Mouse (Mus musculus): ENCODE measurements around the gene Frem2.
A peak's percentile ranks its signal among the peaks of the same experiment; 100 is the strongest.

The Frem2 gene

DNA sequence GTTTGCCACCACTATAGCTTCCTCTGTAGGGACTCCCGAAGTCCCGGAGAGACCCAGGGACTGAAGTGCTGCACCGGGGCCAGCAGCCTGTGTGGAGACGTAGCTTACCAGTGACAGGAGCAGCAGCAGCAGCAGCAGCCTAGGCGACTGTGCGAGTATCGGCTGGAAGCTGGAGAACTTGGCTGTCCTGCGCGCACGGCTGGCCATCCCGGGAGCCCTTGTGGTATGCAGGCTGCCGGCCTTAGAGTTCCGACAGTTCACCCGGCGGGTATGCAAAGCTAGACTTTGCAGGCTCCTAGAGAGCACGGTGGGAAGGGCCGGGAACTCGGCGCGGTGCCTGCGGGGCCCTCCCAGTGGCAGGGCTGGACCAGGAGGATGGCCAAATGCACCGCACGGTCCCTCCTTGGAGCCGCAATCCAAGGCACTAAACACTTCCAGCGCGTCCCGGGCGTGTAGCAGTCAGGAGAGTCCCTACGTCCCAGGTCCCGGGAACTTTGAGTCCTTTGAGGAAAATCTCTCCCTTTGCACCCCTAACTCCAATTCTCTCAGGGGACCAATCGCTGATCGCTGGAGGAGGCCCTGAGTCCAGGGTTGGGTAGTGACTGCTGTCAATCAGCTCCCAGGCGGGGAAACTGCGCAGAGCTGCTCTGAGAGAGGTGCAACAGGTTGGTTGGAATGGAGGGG, at the start of gene Frem2:
Gene Frem2, minus strand, starts transcription at position 478 of the 684 bp plus-strand sequence.
- peak; percentile 80 for DNase-seq (ENCODE audit: low spot score)

DNA sequence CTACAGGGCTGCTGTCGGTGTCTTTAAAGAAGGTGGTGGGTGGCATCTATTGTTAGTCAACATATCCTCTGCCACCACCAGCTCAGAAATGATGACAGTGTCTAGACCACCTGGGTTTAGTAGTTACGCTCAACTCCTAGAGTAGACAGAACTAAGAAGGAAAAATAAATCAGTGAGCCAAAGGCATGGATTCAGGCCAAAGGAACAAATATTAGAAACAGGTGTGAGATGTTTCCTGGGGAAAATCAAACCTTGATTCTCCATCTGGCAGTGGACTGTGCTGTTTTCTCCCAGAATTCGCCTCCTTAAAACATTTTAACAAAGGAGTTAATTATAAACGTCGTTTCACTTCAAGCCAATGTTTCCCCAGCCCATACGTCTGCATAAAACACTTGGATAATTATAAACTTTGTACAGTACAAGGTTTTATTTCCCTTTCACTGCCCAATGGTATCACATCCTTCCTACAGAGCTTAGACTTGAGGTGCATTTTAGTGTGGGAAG, 48.9 kb upstream of the Frem2 start:
- DNase-seq (ENCODE audit: low spot score), result no peak

DNA sequence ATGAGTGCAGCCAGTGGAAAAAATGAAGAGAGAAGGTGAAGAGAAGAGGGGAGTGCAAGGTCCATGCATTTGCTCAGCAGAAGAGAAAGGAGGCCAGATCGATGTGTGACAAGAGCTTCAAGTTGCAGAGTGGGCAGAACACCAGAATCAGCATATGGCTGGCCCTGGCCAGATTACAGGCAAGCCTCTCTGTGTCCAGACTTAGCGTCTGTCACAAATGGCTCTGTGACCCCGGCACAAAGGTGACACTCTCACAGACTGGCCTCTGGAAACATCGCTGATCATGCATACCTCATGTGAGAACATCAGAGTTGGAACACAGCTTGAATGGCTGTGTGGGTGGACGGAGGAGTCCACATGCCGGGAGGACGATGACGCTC, 46.0 kb upstream of the Frem2 start:
- DNase-seq (ENCODE audit: low spot score), result no peak

DNA sequence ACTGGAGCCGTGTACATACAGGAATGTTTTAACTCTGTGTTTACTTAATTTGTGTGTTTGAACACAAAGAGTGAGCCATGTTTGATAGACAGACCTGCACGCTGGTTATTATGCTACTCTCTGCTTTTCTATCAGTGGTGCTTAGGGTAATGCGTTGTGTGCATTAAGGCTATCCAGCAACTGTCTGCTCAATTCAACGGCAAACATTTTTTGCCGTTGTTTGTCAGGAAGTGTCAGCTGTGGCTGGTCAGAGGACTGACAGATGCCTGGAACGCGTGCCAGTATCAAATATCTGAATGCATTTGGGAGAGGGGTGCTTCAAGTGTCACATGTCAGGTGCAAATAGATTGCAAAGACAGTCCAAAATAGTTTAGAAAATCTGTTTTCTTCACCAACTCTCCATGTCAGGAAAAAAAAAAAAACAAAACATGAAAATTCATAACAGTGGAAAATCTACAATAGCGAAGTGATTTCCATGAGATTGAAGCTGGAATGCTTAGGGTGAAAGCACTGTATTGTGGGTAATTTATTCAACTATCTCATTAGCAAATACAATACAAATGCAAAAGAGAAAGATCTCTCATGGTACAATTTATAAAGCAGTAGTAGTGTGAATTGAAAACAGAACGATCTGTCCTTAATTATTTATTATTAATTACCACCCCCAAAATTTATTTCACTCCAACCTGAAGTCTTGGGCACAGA, 45.4 kb upstream of the Frem2 start:
- no peak for DNase-seq (ENCODE audit: low spot score)

DNA sequence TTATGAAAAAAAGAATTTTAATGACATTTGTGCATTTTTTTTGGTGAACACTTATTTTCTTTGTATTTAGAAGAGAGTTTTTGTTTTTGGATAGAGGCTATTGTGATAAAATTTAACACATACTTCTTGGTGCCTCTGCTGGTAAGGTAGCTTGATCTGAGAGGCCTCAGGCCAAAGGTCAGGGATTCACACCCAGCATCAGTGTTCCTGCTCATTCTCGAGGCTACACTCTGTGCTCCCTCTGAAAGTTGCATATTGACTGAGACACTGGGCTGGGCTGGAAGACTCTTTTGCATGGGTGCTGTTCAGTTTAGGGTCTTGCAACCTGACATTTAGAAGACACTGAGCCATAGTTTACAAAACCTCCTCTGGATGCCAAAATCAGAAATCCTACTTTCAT, 44.8 kb upstream of the Frem2 start:
- DNase-seq (ENCODE audit: low spot score), result no peak

DNA sequence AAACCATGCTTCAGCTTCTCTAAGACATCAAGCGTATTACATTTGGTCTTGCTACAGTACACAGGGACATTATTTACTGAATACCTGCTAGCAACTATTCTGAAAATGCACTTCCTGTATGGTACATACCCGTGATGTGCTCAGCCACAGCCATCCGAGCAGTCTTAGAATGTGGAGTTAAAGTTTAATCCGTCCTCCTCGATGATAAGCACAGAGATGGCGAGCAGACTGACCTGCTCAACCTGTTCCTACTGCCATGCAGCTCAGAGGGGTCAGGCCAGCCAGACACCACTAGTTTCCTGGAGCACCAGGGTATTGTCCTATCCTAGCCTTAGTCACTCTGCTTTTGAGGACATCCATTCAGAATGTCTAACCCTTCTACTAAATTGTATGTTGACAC, 30.6 kb upstream of the Frem2 start:
- DNase-seq (ENCODE audit: low spot score), result peak; percentile 77

DNA sequence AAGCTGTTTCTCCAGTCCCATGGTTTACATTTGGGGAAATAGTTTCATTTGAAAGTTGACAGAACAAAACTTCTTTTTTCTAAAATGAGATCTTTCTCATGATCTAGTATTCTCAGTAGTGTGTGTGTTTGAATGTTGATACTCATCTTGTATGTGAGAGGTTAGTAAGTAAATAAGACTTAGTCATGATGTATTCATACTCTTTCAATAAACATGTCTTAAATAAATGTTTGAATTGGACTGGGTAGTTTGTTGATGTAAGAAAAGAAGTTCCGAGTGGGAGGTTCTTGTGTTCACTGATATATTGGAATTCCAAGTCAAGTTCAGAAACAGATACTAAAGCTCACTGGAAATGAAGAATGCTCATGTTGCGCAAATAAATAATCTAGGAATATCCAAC, 25.1 kb upstream of the Frem2 start:
- DNase-seq (ENCODE audit: low spot score), result no peak

DNA sequence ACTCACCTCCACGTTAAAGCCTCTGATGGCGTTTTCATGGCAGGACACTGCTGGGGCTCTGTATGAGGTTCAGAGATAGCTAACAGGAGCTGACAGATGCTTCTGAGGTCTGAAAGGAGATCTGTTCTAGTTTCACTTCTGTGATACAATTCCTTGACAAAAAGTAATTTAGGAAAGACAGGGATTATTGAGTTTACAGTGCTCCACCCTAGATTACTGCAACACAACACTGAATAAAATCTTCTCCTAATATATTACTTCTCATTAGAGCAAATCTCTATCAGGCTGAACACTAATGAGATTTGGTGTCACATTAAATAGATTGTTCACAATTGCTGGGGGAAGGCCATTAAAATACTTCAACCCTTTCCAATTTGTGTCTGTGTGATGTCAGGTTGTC, 23.7 kb upstream of the Frem2 start:
- DNase-seq (ENCODE audit: low spot score), result no peak

DNA sequence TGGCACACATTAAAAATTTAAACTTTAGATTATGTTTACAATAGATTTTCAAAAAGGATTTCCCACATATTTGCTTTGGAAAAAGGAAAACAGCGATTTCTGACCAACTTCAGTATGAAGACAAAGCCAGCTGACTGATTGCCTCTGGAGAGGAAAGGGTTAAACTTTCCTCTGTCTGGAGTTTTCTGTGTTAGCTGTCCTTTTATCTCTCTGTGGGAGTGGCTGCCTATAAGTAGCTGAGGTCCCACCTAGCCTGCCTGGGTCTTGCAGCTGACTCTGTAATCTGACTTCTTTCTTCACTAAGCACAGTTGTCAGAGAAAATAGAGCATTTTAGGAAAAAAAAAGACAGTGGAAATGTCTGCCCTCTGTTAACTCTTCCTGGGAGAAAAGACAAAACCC, 17.1 kb upstream of the Frem2 start:
- DNase-seq (ENCODE audit: low spot score), result no peak

DNA sequence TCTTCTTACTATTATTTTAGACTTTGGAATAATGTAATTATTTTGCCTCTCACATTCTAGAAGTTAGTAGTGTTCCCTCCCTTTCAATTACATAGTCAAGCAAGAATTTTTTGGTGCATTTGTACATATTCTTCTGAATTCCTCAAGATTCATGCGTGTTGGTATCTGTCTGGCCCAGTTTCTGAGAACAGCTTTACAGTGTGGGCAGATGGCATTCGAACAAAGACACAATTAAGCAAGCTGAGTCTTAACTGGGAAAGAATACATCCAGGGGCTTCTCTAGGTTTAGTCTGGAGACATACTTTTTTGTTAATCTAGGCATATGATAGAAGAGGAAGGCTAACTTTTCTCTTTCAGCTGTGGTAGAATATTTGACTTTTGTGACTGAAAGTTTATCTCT, 12.6 kb upstream of the Frem2 start:
- DNase-seq (ENCODE audit: low spot score), result no peak

DNA sequence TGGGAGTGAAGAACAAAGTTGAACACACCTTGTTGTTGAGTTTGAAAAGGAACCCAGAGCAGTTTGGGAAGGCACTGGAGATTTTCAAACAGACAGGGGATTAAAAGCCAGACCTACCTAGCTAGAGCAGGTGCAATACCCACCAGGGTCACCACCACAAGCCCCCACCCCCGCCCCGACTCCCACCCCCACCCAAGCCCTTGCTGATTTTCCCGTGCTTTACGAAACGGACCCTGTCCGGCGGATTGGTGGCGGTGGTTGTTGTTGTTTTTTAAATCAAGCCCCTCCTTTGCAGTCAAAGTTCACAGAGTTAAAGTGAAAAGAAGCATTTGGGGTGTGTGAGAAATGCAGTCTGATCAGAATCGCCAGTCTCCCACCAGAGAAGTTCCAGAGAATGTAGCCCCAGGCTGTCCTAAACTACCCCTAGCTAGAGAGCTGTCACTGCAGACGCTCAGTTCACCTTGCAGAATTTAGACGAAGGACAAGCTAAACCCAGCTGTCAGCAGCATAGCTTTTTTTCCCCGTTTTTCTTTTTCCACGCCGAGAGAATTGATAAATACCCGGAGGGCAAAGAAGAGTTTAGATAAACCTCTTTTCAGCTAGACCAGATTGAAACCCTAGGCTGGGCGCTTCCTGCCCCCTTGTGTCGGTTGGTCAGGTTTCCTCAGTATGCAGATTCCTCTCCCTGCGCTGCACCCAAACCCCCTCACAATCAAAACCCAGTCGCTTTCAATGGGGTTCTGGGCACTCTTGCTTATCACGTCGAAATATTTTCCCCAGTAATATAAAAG, 784 bp upstream of the Frem2 start:
- DNase-seq (ENCODE audit: low spot score), result peak; percentile 58

DNA sequence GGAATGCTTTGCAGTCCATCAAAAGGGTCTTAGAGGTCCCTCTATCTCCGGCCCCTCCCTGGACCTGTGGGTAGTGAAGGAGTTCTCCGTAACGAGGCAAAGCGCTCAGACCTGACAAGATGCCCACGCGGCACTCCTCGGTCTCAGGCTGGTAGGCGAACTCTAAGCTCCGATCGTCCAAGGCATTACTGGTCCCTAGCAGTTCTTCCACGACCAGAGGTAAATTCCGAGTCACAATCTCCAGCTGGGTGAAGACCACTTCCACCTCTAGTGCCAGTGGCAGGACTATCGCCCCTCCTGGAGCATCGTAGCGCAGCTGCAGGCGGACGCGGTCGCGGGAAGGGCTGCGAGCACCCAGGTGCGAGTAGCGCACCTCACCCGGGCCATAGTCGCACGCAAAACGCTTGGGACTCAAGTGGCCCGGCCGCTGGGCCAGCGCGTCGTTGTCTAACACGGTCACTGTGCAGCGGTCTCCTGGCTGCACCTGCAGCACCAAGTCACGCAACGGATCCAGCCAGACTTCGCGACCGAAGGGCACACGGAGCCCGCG, 752 bp downstream of the Frem2 start:
- no peak for DNase-seq (ENCODE audit: low spot score)

DNA sequence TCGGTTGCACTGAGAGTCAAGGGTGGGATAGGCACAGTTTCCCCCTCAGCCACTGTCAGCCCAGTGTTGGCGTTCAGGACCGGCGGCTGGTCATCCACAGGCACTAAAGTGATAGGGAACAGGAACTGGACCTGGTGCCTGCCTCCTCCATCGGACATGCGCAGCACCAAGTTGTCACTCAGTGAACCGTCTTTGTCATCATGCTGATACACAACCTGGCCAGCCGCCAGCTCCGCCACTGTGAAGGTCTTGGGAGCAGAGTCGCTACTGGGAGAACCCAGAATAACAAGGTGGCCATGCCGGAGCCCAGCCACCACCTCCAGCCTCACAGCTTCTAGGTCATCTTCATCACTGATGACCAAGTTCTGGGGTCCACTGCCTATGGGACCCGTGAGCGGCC, 1.8 kb downstream of the Frem2 start:
- DNase-seq (ENCODE audit: low spot score), result no peak

DNA sequence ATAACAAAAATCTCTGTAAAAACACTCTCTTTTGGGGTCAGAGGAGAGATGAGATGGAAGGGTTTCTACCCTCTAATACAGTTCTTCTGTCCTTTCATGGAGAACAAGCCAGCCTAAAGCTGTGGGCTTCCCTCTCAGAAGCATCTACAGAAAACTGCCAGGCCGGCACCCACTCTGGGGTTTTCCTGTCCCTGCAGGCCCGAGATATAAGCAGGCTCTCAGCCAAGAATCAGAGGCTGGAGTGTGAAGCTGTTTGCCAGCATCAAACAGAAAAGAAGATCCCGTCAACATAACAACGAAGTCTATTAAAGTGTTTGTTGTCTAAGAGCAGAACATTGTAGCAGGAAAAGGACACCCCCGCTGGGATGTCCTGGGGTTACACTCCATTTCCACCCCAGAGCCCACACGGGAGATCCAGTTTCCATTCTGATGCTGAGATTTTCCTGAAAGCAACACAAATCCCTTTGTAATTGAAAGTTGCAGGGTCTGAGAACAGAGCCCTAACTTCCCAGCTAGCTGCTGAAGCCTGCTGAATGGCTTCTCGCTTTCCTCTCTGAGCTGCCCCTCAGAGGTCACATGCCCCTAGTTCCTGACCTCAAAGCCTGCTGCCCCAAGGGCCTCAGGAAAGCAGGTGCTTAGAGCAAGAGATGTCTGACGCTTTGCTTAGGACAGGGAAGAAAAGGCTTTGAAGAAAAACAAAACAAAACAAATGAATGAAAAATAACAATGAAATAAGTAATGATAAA, 7.0 kb downstream of the Frem2 start:
- peak; percentile 28 for DNase-seq (ENCODE audit: low spot score)

DNA sequence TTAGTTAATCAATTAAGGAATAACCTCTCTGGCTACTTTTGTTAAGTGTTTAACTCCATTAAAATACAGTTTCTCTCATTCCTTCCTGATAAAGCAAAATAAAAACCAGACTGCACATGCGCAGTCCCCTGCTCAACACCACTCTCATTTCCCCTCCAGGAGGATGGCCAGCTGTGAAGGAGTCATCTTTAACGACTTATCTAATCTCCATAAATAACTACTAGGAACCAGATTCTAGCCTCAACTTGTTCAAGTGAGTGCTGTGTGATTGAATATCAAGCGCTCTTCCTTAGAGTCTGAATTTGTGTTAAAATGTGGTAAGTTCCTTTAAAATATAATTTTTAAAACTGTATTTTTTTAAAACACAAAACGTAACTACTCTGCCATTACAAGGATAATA, 7.7 kb downstream of the Frem2 start:
- DNase-seq (ENCODE audit: low spot score), result no peak

DNA sequence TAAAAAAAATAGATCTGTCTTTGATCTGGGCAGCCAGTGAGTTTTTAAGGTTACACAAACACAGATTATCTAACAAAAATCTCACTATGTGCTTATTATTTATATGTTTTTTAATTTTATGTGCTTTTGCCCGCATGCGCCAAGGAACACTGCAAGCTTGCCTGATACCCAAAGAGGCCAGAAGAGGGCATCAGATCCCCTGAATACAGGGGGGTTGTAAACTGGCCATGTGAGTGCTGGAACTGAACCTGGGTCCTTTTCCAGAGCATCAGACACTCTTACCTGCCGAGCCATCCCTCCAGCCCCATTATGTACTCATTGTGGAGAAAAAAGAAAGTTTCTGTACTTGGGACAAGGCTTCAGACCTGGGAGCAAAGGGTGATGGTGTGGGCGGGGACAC, 8.3 kb downstream of the Frem2 start:
- DNase-seq (ENCODE audit: low spot score), result no peak

DNA sequence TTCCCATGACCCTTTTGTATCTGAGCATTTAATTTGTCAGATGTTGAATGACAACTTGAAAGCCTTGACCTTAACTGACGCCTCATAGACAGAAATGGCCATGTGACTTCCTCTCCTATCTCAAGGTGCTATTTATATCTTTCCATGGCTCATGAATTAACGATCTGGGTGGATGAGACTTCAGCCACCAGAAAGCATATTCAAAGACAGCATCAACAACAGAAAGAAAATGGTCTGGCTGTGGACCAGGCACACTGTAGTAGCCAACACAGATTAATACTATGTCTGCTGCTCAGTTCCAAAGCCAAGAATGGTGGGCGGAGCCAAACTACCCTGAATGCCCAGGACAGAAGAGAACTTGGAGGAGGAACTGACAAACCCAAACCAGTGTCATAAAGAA, 21.2 kb downstream of the Frem2 start:
- DNase-seq (ENCODE audit: low spot score), result no peak

DNA sequence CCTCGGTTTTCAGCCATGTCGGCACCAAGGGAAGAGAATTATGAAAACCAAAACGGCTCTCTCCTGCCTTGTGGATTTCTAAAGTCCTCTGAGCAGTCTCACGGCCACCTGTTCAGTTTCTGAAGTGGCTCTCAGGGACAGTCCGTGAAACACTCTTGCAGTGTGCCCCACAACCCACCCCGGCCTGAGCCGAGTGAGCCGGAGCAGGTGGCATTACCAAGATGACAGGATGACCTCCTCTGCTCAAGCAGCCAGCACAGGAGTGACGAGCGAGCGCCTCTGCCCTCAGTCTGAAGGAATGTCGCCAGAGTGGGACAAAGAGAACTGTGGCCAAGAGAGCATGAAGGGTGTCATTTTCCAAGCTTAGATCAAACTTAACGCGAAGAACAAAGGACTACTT, 26.0 kb downstream of the Frem2 start:
- DNase-seq (ENCODE audit: low spot score), result no peak

DNA sequence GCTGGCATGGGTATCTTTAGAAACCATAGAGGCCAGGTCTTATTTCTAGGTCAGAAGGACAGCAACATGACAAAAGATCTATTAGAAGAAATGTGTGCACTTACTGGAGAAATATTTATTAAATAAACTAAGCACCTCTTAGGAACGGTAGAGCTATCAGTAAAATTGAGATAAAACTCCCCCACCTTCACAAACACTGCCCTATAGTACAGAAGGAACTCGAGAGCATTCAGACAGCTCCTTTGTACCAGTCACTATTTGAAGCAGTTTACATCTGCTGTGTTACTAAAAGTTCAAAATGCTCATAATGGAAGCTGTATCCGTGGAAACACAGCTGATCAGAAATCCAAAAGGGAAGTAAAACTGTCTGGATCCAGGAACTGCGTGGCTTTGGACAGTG, 26.5 kb downstream of the Frem2 start:
- DNase-seq (ENCODE audit: low spot score), result no peak

DNA sequence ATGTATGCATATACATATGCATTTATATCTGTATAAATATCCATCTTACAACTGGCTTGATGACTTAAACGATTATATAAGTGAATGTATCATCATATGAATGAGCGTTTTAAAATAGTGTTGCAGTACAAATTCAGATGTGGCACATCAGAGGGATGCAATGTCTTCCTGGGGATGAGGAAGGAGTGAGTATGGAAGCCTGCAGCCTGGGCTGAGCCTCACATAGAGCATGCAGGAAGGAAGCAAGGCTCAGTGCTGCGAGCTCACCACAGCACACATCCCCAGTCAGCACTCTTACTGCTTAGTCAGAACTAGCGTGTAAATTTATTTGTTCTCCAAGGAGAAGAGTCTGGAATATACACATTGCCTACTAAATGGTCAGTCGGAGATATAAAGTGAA, 27.2 kb downstream of the Frem2 start:
- no peak for DNase-seq (ENCODE audit: low spot score)

DNA sequence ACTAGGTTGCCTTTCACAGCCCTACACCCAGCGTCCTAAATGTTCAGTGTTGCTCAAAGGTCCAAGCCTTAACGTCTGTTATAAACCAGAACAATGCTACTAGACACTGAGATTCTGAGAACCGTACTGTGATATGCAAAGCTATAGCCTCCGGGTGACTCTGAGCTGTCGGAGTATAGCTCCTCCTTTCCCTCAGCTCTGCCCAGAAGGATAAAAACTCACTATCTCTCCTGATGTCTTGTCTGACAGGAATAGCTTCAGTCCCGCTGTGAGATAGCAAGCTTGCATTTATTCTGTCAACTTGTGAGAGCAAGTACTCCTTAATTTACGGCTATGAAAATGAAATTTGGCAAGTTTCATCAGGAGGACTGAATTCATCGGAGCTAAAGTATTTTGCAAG, 33.9 kb downstream of the Frem2 start:
- no peak for DNase-seq (ENCODE audit: low spot score)

DNA sequence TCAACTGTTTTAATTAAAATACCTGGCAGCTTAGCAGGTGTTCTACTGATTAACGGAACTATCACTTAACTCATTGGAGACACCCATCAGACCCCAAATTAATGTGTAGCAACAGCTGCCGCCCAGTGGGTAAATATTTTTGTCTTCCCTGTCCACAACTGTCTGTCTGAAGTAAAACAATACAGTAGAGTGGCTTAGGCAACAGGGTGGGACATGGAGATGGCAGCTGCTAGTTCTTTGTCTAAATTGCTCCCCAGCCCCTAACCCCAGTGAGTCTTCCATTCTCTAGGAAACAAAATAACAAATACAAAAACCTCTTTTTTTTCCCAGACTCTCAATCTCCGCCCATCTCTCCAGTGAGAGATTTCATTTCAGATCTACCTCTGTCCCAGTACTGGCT, 36.2 kb downstream of the Frem2 start:
- DNase-seq (ENCODE audit: low spot score), result no peak

Data from urinary bladder, postnatal 14 days (tissue).